Mouse (Mus musculus) midbrain, embryonic 11.5 days (tissue): Measurements from ENCODE around the gene Enah. TPM values are rescaled to one million over a fixed set of nuclear protein-coding genes. Genes with fewer than 3 reads are reported as not detected.

Experiments used
- ATAC-seq: fragments of 200-750 bp; cut with Nextera tagmentation; 2 replicates; pipeline ENCODE4 v1.8.0; 2017; ENCODE audit warnings: moderate TSS enrichment, moderate library complexity; ENCODE audit not compliant: low FRiP score
- DNase-seq: peaks from one replicate; pipeline ENCODE4 v3.0.0; 2015; ENCODE audit warnings: low spot score; ENCODE audit errors: missing footprints
- H3K27ac ChIP-seq: fragments of 300-500 bp; sonication (generic); 2 replicates; pipeline ENCODE4 v1.5.1; 2014; ENCODE audit warnings: low read depth, low read length
- H3K27me3 ChIP-seq: fragments of 300-500 bp; sonication (generic); 2 replicates; pipeline ENCODE4 v1.6.1; 2014; ENCODE audit warnings: mild to moderate bottlenecking, low read length, moderate library complexity, mixed read lengths; ENCODE audit not compliant: control insufficient read depth, insufficient read depth
- H3K36me3 ChIP-seq: fragments of 300-500 bp; sonication (generic); 2 replicates; pipeline ENCODE4 v1.6.1; 2014; ENCODE audit warnings: mild to moderate bottlenecking, low read length, moderate library complexity, mixed read lengths; ENCODE audit not compliant: control insufficient read depth, insufficient read depth
- H3K4me1 ChIP-seq: fragments of 300-500 bp; sonication (generic); 2 replicates; pipeline ENCODE4 v1.6.1; 2014; ENCODE audit warnings: low read length; ENCODE audit not compliant: control insufficient read depth, insufficient read depth
- H3K4me2 ChIP-seq: fragments of 300-500 bp; sonication (generic); 2 replicates; pipeline ENCODE4 v1.6.1; 2014; ENCODE audit warnings: mild to moderate bottlenecking, moderate library complexity
- H3K4me3 ChIP-seq: fragments of 300-500 bp; sonication (generic); 2 replicates; pipeline ENCODE4 v1.5.1; 2014; ENCODE audit warnings: low read depth, low read length
- H3K9ac ChIP-seq: fragments of 300-500 bp; sonication (generic); 2 replicates; pipeline ENCODE4 v1.6.1; 2014; ENCODE audit warnings: low read length
- H3K9me3 ChIP-seq: fragments of 300-500 bp; sonication (generic); 2 replicates; pipeline ENCODE4 v1.6.1; 2016; ENCODE audit warnings: low read length; ENCODE audit not compliant: control insufficient read depth
- WGBS: fragments of 180-500 bp; shearing (Covaris S2); extraction: QIAGEN DNeasy Blood & Tissue Kit; methylation state at CpG from one replicate; pipeline ENCODE4 v1.1.7; 2014; 5-methylcytosine and 5-hydroxymethylcytosine counted together
- polyA plus RNA-seq: library from polyadenylated mRNA; unstranded; fragments of >200 nt; fragmentation: Nextera tagmentation; extraction: Ambion mirVana; gene quantifications from 2 replicates; pipeline ENCODE4 v1.2.1, GENCODE M21; 2014

Gene Enah
- polyA plus RNA-seq, 1 experiment from 2014 or later = 28.1 TPM

DNA sequence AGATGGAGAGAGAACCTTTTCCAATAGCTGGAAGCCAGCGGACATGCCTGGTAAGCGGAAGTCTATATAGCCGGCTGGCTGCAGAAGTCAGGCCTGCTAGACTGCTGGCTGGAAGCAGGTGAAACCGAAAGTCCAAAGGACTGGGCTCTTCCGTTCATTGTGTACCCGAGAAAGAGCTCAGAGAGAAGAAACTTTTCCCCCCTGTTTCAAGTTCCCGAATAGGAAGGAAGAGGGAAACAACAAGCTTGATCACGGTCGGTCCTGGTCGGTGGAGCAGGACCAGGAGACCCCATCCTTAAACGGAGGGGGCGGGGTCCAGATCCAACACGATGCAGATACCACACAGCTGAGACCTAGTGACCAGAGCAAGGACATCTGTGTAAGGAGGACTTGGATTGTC, 167.3 kb downstream of the Enah start:
- Histone ChIP-seq H3K4me1 (peaks cover 3% of the 10 kb centered on the region; the same call in 1 of the 2 replicates), H3K27me3 (no peaks in the 10 kb centered on the region), H3K9me3 (no peaks in the 10 kb centered on the region), H3K27ac (no peak overlapping the region), H3K4me3 (no peak overlapping the region), H3K4me2 (no peak overlapping the region), H3K36me3 (no peaks in the 10 kb centered on the region), H3K9ac (no peak overlapping the region)
- DNase-seq = no peak
- 48% methylated on average over 13 of the region's 13 CpGs for WGBS
- ATAC-seq = no peak

DNA sequence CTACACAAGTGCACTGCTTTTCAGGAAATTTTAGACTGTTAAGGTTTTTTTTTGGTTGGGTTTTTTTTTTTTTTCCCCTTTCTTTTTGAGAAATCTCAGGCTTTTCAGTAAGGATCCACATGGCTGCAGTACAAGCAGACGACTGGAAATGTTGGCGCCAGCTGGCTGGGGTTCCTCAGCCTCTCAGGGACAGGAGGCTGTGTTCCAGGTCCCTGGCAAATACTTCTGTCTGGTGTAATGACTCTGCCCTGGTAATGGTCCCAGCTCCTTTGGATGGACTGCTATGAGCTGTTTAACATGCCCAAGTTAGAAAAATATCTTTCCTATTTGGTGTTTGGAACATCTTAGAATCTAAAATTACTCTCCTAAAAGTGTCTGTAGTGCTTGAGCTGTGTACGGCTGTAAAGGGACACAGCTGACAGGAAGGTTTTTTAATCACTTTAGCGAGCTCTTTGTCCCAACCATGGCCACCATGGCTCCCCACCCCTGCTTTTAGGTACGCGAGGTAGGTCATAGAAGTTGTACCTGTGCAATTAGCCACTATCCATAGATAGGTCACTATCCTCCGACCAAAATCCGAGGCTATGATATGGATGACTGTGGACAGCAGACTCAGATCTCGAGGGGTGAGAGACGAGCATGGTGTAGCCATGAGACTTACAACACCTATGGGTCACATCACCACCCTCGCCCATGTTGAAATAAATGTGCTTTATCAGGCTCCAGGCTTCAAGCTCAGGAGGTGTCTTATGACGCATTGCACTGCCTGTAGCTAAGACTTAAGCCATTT, 168.1 kb downstream of the Enah start:
- peaks cover 3% of the 10 kb centered on the region; the same call in 1 of the 2 replicates for H3K4me1 ChIP-seq
- H3K27me3 ChIP-seq = no peaks in the 10 kb centered on the region
- H3K27ac ChIP-seq = no peak overlapping the region
- H3K9ac ChIP-seq = no peak overlapping the region
- ATAC-seq (no peak), DNase-seq (no peak)
- H3K4me3 ChIP-seq = no peak overlapping the region
- no peaks in the 10 kb centered on the region for H3K36me3 ChIP-seq
- H3K9me3 ChIP-seq = no peaks in the 10 kb centered on the region
- no peak overlapping the region for H3K4me2 ChIP-seq
- 88% methylated on average over 12 of the region's 12 CpGs for WGBS

DNA sequence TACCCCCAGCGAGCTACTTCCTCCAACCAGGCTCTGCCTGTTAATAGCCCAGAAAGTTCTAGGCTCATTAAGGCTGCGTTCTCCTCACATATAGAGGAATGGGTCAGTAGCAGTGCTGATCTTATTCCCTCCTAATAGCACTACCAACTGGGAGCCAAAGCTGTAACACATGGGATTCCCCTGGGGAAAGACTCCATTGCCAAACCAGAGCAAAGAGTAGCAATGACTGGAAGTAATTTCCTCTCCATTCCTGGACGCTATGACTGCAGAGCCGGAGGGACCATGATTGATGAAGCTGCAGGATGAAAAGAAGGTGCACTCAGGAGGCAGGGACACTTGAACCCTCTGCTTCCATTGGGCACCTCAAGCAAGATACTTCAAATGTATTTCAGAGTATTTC, 169.3 kb downstream of the Enah start:
- Histone ChIP-seq H3K9me3 (no peaks in the 10 kb centered on the region), H3K4me1 (peaks cover 3% of the 10 kb centered on the region; the same call in 1 of the 2 replicates), H3K27ac (no peak overlapping the region), H3K9ac (no peak overlapping the region), H3K27me3 (no peaks in the 10 kb centered on the region), H3K4me2 (no peak overlapping the region), H3K4me3 (no peak overlapping the region), H3K36me3 (no peaks in the 10 kb centered on the region)
- ATAC-seq (no peak), DNase-seq (no peak)
- WGBS = 86% methylated on average over 4 of the region's 4 CpGs

DNA sequence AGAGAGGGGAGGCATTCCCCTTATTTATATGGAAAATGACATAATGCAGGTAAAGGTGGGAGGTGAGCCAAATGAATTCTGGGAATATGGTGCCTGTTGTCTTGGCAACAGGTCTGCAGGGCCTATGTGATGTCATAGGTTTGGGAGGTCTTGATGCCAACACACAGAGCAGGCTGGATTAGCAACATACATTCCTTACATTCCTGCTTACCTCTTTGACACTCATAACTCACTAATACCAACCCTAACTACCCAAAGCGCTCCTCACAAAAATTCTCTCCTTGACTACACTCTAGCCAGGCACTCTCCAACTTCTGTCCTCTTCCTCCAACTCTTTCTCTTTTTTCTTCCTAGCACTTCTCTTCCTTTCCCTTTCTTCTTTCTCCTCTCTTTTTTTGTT, 171.6 kb downstream of the Enah start:
- H3K36me3 ChIP-seq = no peaks in the 10 kb centered on the region
- DNase-seq (no peak), ATAC-seq (no peak)
- H3K4me1 ChIP-seq = peaks cover 3% of the 10 kb centered on the region
- no peak overlapping the region for H3K9ac ChIP-seq
- WGBS = 83% methylated on average over 1 of the region's 1 CpGs
- H3K27ac ChIP-seq = no peak overlapping the region
- H3K4me2 ChIP-seq = no peak overlapping the region
- no peaks in the 10 kb centered on the region for H3K27me3 ChIP-seq
- no peak overlapping the region for H3K4me3 ChIP-seq
- H3K9me3 ChIP-seq = no peaks in the 10 kb centered on the region

DNA sequence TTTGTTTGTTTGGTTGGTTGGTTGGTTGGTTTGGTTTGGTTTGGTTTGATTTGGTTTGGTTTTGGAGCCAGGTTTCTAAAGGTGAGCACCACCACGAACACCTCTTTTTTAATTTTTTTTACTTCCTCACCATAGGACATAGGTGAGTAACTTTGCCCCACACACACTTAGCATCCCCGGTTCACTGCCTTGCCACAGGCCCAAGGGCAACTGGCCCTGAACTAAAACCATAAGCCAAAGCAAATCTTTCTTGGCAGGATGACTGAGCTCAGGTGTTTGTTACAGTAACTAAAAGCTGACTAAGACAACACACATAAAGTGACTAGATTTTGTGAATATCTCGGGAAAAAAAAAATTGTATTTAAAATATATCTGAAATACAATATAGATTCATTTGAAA, 172.4 kb downstream of the Enah start:
- 87% methylated on average over 3 of the region's 3 CpGs for whole genome bisulfite sequencing
- DNase-seq (no peak), ATAC-seq (no peak)
- H3K4me2 ChIP-seq = no peak overlapping the region
- no peak overlapping the region for H3K27ac ChIP-seq
- H3K4me1 ChIP-seq = peaks cover 6% of the 10 kb centered on the region
- no peak overlapping the region for H3K9ac ChIP-seq
- H3K27me3 ChIP-seq = no peaks in the 10 kb centered on the region
- H3K36me3 ChIP-seq = no peaks in the 10 kb centered on the region
- H3K9me3 ChIP-seq = no peaks in the 10 kb centered on the region
- H3K4me3 ChIP-seq = no peak overlapping the region

Other genes with a start within 250 kb of the Enah start
- gene Lbr, start 176.9 kb downstream of the Enah start, polyA plus RNA-seq = 208 and 230 TPM in 2 replicates
- 158 and 189 TPM in 2 replicates for gene Srp9, start 104.7 kb upstream of the Enah start, polyA plus RNA-seq
- gene Vmn1r1, start 144.5 kb upstream of the Enah start, polyA plus RNA-seq = not detected in 2 replicates